Mouse (Mus musculus): ENCODE measurements around the gene Reg3d. TPM values are rescaled to one million over a fixed set of nuclear protein-coding genes. Genes with fewer than 3 reads are reported as not detected.
"Not testable (repeated sequence)": the region's sequence is repeated elsewhere in the genome, so short reads cannot be mapped to it uniquely, and the experiment has no call there.

Reg3d gene
- not detected in 2 replicates for polyA plus RNA-seq (2015; fragmentation: Nextera tagmentation; extraction: Ambion mirVana)

GRCm38 (mm10) chr6:78378765-78379164 lies at the start of gene Reg3d:
Gene Reg3d (minus strand): TSS chr6:78378865.
- Histone ChIP-seq H3K36me3 (ENCODE audit: control insufficient read depth, insufficient read depth, low read length) (no peaks in the 10 kb centered on the region), H3K4me1 (replicated peaks; ENCODE audit: control insufficient read depth, insufficient read depth, low read length) (no peaks in the 10 kb centered on the region), H3K4me3 (ENCODE audit: low read length) (no peak within 1 kb of the TSS), H3K9ac (ENCODE audit: low read length) (no peak within 1 kb of the TSS), H3K4me2 (ENCODE audit: low read depth, low read length) (no peak within 1 kb of the TSS), H3K27ac (ENCODE audit: low read length) (no peak within 1 kb of the TSS), H3K27me3 (ENCODE audit: control insufficient read depth, insufficient read depth, low read depth, low read length) (no peaks in the 10 kb centered on the region), H3K9me3 (ENCODE audit: control insufficient read depth, low read length) (no peaks in the 10 kb centered on the region)
- ATAC-seq (ENCODE audit: low read depth): no peak
- WGBS: 62% methylated on average over 2 of the region's 2 CpGs

GRCm38 (mm10) chr6:78425497-78425896 lies 46.8 kb upstream of the Reg3d start:
- Histone ChIP-seq H3K4me3 (ENCODE audit: low read length) (no peak overlapping the region), H3K4me1 (replicated peaks; ENCODE audit: control insufficient read depth, insufficient read depth, low read length) (no peaks in the 10 kb centered on the region), H3K27me3 (ENCODE audit: control insufficient read depth, insufficient read depth, low read depth, low read length) (no peaks in the 10 kb centered on the region), H3K36me3 (ENCODE audit: control insufficient read depth, insufficient read depth, low read length) (no peaks in the 10 kb centered on the region), H3K9ac (ENCODE audit: low read length) (no peak overlapping the region), H3K27ac (ENCODE audit: low read length) (no peak overlapping the region), H3K4me2 (ENCODE audit: low read depth, low read length) (no peak overlapping the region), H3K9me3 (ENCODE audit: control insufficient read depth, low read length) (no peaks in the 10 kb centered on the region)
- 50% methylated on average over 3 of the region's 3 CpGs for WGBS
- ATAC-seq (ENCODE audit: low read depth): no peak

GRCm38 (mm10) chr6:78422411-78422810 lies 43.7 kb upstream of the Reg3d start, which contains the start of gene Reg1:
Gene Reg1 (plus strand): TSS chr6:78422711.
- not testable (repeated sequence) for H3K36me3 ChIP-seq (ENCODE audit: control insufficient read depth, insufficient read depth, low read length); H3K4me2 ChIP-seq (ENCODE audit: low read depth, low read length); H3K27ac ChIP-seq (ENCODE audit: low read length); H3K9ac ChIP-seq (ENCODE audit: low read length); H3K27me3 ChIP-seq (ENCODE audit: control insufficient read depth, insufficient read depth, low read depth, low read length); H3K4me1 ChIP-seq (replicated peaks; ENCODE audit: control insufficient read depth, insufficient read depth, low read length); ATAC-seq (ENCODE audit: low read depth); H3K4me3 ChIP-seq (ENCODE audit: low read length); H3K9me3 ChIP-seq (ENCODE audit: control insufficient read depth, low read length)

GRCm38 (mm10) chr6:78395323-78395722 lies 16.7 kb upstream of the Reg3d start, which contains the start of gene Reg2:
Gene Reg2 (plus strand): TSS chr6:78395623.
- H3K9ac ChIP-seq (ENCODE audit: low read length); H3K27ac ChIP-seq (ENCODE audit: low read length); H3K9me3 ChIP-seq (ENCODE audit: control insufficient read depth, low read length); H3K36me3 ChIP-seq (ENCODE audit: control insufficient read depth, insufficient read depth, low read length); H3K4me1 ChIP-seq (replicated peaks; ENCODE audit: control insufficient read depth, insufficient read depth, low read length); H3K27me3 ChIP-seq (ENCODE audit: control insufficient read depth, insufficient read depth, low read depth, low read length); ATAC-seq (ENCODE audit: low read depth); H3K4me3 ChIP-seq (ENCODE audit: low read length); H3K4me2 ChIP-seq (ENCODE audit: low read depth, low read length): not testable (repeated sequence)
- WGBS: 95% methylated on average over 4 of the region's 17 CpGs

- no peaks in the 10 kb centered on the region for H3K4me1 ChIP-seq (replicated peaks; ENCODE audit: control insufficient read depth, insufficient read depth, low read length)
- no peak overlapping the region for H3K27ac ChIP-seq (ENCODE audit: low read length)
- H3K9me3 ChIP-seq (ENCODE audit: control insufficient read depth, low read length): no peaks in the 10 kb centered on the region
- no peaks in the 10 kb centered on the region for H3K27me3 ChIP-seq (ENCODE audit: control insufficient read depth, insufficient read depth, low read depth, low read length)
- no peak overlapping the region for H3K4me3 ChIP-seq (ENCODE audit: low read length)
- H3K36me3 ChIP-seq (ENCODE audit: control insufficient read depth, insufficient read depth, low read length): no peaks in the 10 kb centered on the region
- H3K4me2 ChIP-seq (ENCODE audit: low read depth, low read length): no peak overlapping the region
- no peak for ATAC-seq (ENCODE audit: low read depth)
- no peak overlapping the region for H3K9ac ChIP-seq (ENCODE audit: low read length)
- 75% methylated on average over 3 of the region's 3 CpGs for WGBS
Measured at GRCm38 (mm10) chr6:78385609-78386008, 6.9 kb upstream of the Reg3d start.

GRCm38 (mm10) chr6:78380409-78380808 lies 1.7 kb upstream of the Reg3d start, which contains the start of gene Reg3a:
Gene Reg3a (plus strand): TSS chr6:78380709.
- Histone ChIP-seq H3K27me3 (ENCODE audit: control insufficient read depth, insufficient read depth, low read depth, low read length) (no peaks in the 10 kb centered on the region), H3K27ac (ENCODE audit: low read length) (no peak within 1 kb of the TSS), H3K4me3 (ENCODE audit: low read length) (no peak within 1 kb of the TSS), H3K9ac (ENCODE audit: low read length) (no peak within 1 kb of the TSS), H3K4me2 (ENCODE audit: low read depth, low read length) (no peak within 1 kb of the TSS), H3K36me3 (ENCODE audit: control insufficient read depth, insufficient read depth, low read length) (no peaks in the 10 kb centered on the region), H3K4me1 (replicated peaks; ENCODE audit: control insufficient read depth, insufficient read depth, low read length) (no peaks in the 10 kb centered on the region), H3K9me3 (ENCODE audit: control insufficient read depth, low read length) (no peaks in the 10 kb centered on the region)
- ATAC-seq (ENCODE audit: low read depth): no peak

GRCm38 (mm10) chr6:78370357-78370756 lies 8.3 kb downstream of the Reg3d start, which contains the start of gene Reg3b:
Gene Reg3b (plus strand): TSS chr6:78370657.
- H3K4me2 ChIP-seq (ENCODE audit: low read depth, low read length): no peak within 1 kb of the TSS
- no peaks in the 10 kb centered on the region for H3K9me3 ChIP-seq (ENCODE audit: control insufficient read depth, low read length)
- H3K9ac ChIP-seq (ENCODE audit: low read length): no peak within 1 kb of the TSS
- WGBS: 67% methylated on average over 2 of the region's 2 CpGs
- no peak within 1 kb of the TSS for H3K4me3 ChIP-seq (ENCODE audit: low read length)
- H3K27ac ChIP-seq (ENCODE audit: low read length): no peak within 1 kb of the TSS
- H3K27me3 ChIP-seq (ENCODE audit: control insufficient read depth, insufficient read depth, low read depth, low read length): no peaks in the 10 kb centered on the region
- H3K36me3 ChIP-seq (ENCODE audit: control insufficient read depth, insufficient read depth, low read length): no peaks in the 10 kb centered on the region
- no peaks in the 10 kb centered on the region for H3K4me1 ChIP-seq (replicated peaks; ENCODE audit: control insufficient read depth, insufficient read depth, low read length)
- no peak for ATAC-seq (ENCODE audit: low read depth)

- no peak overlapping the region for H3K4me3 ChIP-seq (ENCODE audit: low read length)
- H3K9me3 ChIP-seq (ENCODE audit: control insufficient read depth, low read length): no peaks in the 10 kb centered on the region
- no peaks in the 10 kb centered on the region for H3K36me3 ChIP-seq (ENCODE audit: control insufficient read depth, insufficient read depth, low read length)
- no peak for ATAC-seq (ENCODE audit: low read depth)
- H3K9ac ChIP-seq (ENCODE audit: low read length): no peak overlapping the region
- no peak overlapping the region for H3K27ac ChIP-seq (ENCODE audit: low read length)
- H3K4me2 ChIP-seq (ENCODE audit: low read depth, low read length): no peak overlapping the region
- no peaks in the 10 kb centered on the region for H3K27me3 ChIP-seq (ENCODE audit: control insufficient read depth, insufficient read depth, low read depth, low read length)
- 46% methylated on average over 2 of the region's 2 CpGs for WGBS
- no peaks in the 10 kb centered on the region for H3K4me1 ChIP-seq (replicated peaks; ENCODE audit: control insufficient read depth, insufficient read depth, low read length)
Measured at GRCm38 (mm10) chr6:78361971-78362563, 16.6 kb downstream of the Reg3d start.

- no peak for ATAC-seq (ENCODE audit: low read depth)
- H3K36me3 ChIP-seq (ENCODE audit: control insufficient read depth, insufficient read depth, low read length): no peaks in the 10 kb centered on the region
- H3K27me3 ChIP-seq (ENCODE audit: control insufficient read depth, insufficient read depth, low read depth, low read length): no peaks in the 10 kb centered on the region
- no peaks in the 10 kb centered on the region for H3K9me3 ChIP-seq (ENCODE audit: control insufficient read depth, low read length)
- H3K4me2 ChIP-seq (ENCODE audit: low read depth, low read length): no peak overlapping the region
- no peak overlapping the region for H3K9ac ChIP-seq (ENCODE audit: low read length)
- H3K27ac ChIP-seq (ENCODE audit: low read length): no peak overlapping the region
- WGBS: 79% methylated on average over 2 of the region's 2 CpGs
- H3K4me1 ChIP-seq (replicated peaks; ENCODE audit: control insufficient read depth, insufficient read depth, low read length): no peaks in the 10 kb centered on the region
- no peak overlapping the region for H3K4me3 ChIP-seq (ENCODE audit: low read length)
Measured at GRCm38 (mm10) chr6:78341689-78342088, 37.0 kb downstream of the Reg3d start.

GRCm38 (mm10) chr6:78340296-78340695 lies 38.4 kb downstream of the Reg3d start:
- H3K9ac ChIP-seq (ENCODE audit: low read length): no peak overlapping the region
- H3K4me1 ChIP-seq (replicated peaks; ENCODE audit: control insufficient read depth, insufficient read depth, low read length): no peaks in the 10 kb centered on the region
- no peak overlapping the region for H3K27ac ChIP-seq (ENCODE audit: low read length)
- no peaks in the 10 kb centered on the region for H3K36me3 ChIP-seq (ENCODE audit: control insufficient read depth, insufficient read depth, low read length)
- no peak overlapping the region for H3K4me2 ChIP-seq (ENCODE audit: low read depth, low read length)
- H3K4me3 ChIP-seq (ENCODE audit: low read length): no peak overlapping the region
- no peaks in the 10 kb centered on the region for H3K9me3 ChIP-seq (ENCODE audit: control insufficient read depth, low read length)
- no peaks in the 10 kb centered on the region for H3K27me3 ChIP-seq (ENCODE audit: control insufficient read depth, insufficient read depth, low read depth, low read length)
- ATAC-seq (ENCODE audit: low read depth): no peak
